Mouse (Mus musculus) kidney, postnatal 0 days (tissue): ENCODE measurements around the gene Cfap73. TPM values are rescaled to one million over a fixed set of nuclear protein-coding genes. Genes with fewer than 3 reads are reported as not detected.

Experiments
- ATAC-seq: fragments of 200-750 bp; cut with Nextera tagmentation; replicated peaks from 2 replicates; pipeline ENCODE4 v1.8.0; 2017; ENCODE audit warnings: low read depth, moderate number of reproducible peaks, moderate TSS enrichment, moderate library complexity; ENCODE audit not compliant: low FRiP score
- DNase-seq: peaks from one replicate; pipeline ENCODE4 v3.0.0-alpha.2; 2016; ENCODE audit warnings: low spot score
- H3K27ac ChIP-seq: fragments of 300-500 bp; sonication (generic); 2 replicates; pipeline ENCODE4 v1.5.1; 2014; ENCODE audit warnings: mild to moderate bottlenecking
- H3K27me3 ChIP-seq: fragments of 300-500 bp; sonication (generic); 2 replicates; pipeline ENCODE4 v1.6.1; 2014; ENCODE audit warnings: low read length, mixed read lengths; ENCODE audit not compliant: insufficient read depth
- H3K36me3 ChIP-seq: fragments of 300-500 bp; sonication (generic); 2 replicates; pipeline ENCODE4 v1.6.1; 2014; ENCODE audit warnings: low read length, mixed read lengths; ENCODE audit not compliant: insufficient read depth
- H3K4me1 ChIP-seq: fragments of 300-500 bp; sonication (generic); replicated peaks from 2 replicates; pipeline ENCODE4 v1.6.1; 2014; ENCODE audit warnings: antibody characterized with exemption, low read length, mixed read lengths; ENCODE audit not compliant: insufficient read depth
- H3K4me2 ChIP-seq: fragments of 300-500 bp; sonication (generic); 2 replicates; pipeline ENCODE4 v1.6.1; 2014; ENCODE audit warnings: mild to moderate bottlenecking, low read length, moderate library complexity, mixed read lengths
- H3K4me3 ChIP-seq: fragments of 300-500 bp; sonication (generic); replicated peaks from 2 replicates; pipeline ENCODE4 v1.5.1; 2014; ENCODE audit warnings: low read depth, low read length
- H3K9ac ChIP-seq: fragments of 300-500 bp; sonication (generic); 2 replicates; pipeline ENCODE4 v1.6.1; 2014; ENCODE audit warnings: low read depth, low read length
- H3K9me3 ChIP-seq: fragments of 300-500 bp; sonication (generic); replicated peaks from 2 replicates; pipeline ENCODE4 v1.6.1; 2016; ENCODE audit warnings: low read length, inconsistent platforms, mixed read lengths
- CTCF ChIP-seq: IDR thresholded peaks from 2 replicates; pipeline ENCODE4 v1.5.1; 2016; ENCODE audit warnings: antibody characterized with exemption, low read depth, mild to moderate bottlenecking, moderate library complexity
- WGBS: fragments of 180-500 bp; shearing (Covaris S2); extraction: QIAGEN DNeasy Blood & Tissue Kit; methylation state at CpG from one replicate; pipeline ENCODE4 v1.1.7; 2014; 5-methylcytosine and 5-hydroxymethylcytosine counted together
- polyA plus RNA-seq: library from polyadenylated mRNA; unstranded; fragments of >200 nt; fragmentation: Nextera tagmentation; extraction: Ambion mirVana; gene quantifications from 2 replicates; pipeline ENCODE4 v1.2.1, GENCODE M21; 2015

Cfap73 gene
- polyA plus RNA-seq, 1 experiment from 2014 or later = not detected

GRCm38 (mm10) chr5:120628624-120629023 lies 5.4 kb downstream of the Cfap73 start:
- Histone ChIP-seq H3K36me3 (peaks cover 37% of the 10 kb centered on the region), H3K9ac (no peak overlapping the region), H3K4me3 (no peak overlapping the region), H3K4me1 (no peaks in the 10 kb centered on the region), H3K27me3 (no peaks in the 10 kb centered on the region; the same call in 1 of the 2 replicates), H3K27ac (no peak overlapping the region), H3K4me2 (no peak overlapping the region), H3K9me3 (no peaks in the 10 kb centered on the region)
- 53% methylated on average over 7 of the region's 7 CpGs for WGBS
- TF ChIP-seq CTCF = no peak
- no peak for ATAC-seq
- DNase-seq = no peak

GRCm38 (mm10) chr5:120627515-120628300 lies 6.3 kb downstream of the Cfap73 start:
- Histone ChIP-seq H3K4me1 (no peaks in the 10 kb centered on the region), H3K4me3 (no peak overlapping the region), H3K36me3 (peaks cover 45% of the 10 kb centered on the region), H3K9ac (no peak overlapping the region), H3K27ac (no peak overlapping the region), H3K4me2 (no peak overlapping the region), H3K9me3 (no peaks in the 10 kb centered on the region), H3K27me3 (no peaks in the 10 kb centered on the region; the same call in 1 of the 2 replicates)
- ATAC-seq (no peak), DNase-seq (no peak)
- no peak for TF ChIP-seq CTCF
- WGBS = 90% methylated on average over 15 of the region's 15 CpGs

- H3K4me1 ChIP-seq = no peaks in the 10 kb centered on the region
- H3K27ac ChIP-seq = no peak overlapping the region
- TF ChIP-seq CTCF = no peak
- no peak overlapping the region for H3K4me2 ChIP-seq
- 47% methylated on average over 19 of the region's 19 CpGs for WGBS
- no peaks in the 10 kb centered on the region for H3K9me3 ChIP-seq
- peaks cover 57% of the 10 kb centered on the region for H3K36me3 ChIP-seq
- peak; percentile 71 for ATAC-seq
- no peak overlapping the region for H3K4me3 ChIP-seq
- peak; percentile 71 for DNase-seq
- no peak overlapping the region for H3K9ac ChIP-seq
- no peaks in the 10 kb centered on the region; the same call in 1 of the 2 replicates for H3K27me3 ChIP-seq
Observed at GRCm38 (mm10) chr5:120626399-120626798, 7.6 kb downstream of the Cfap73 start.

DNA sequence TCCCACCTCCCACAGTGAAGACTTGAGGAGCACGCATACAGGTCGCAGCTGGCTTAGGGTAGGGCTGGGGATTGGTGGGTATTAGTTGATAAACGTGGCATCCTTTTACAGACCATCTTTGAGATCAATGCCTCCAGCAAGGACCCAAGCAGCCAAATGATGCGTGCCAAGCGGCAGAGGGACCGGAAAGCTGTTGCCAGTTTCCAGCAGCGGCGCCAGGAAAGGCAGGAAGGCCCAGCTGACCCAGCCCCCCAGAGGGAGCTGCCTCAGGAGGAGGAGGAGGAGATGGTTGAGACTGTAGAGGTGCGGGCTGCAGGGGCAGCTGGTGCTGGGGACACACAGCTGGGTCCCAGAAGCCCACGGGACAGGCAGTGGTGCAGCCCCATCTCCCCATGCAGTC lies 9.6 kb downstream of the Cfap73 start:
- Histone ChIP-seq H3K36me3 (peaks cover 70% of the 10 kb centered on the region), H3K4me3 (no peak overlapping the region)
- WGBS = 87% methylated on average over 10 of the region's 10 CpGs

GRCm38 (mm10) chr5:120622198-120622851 lies 11.7 kb downstream of the Cfap73 start:
- TF ChIP-seq CTCF = no peak
- no peaks in the 10 kb centered on the region for H3K4me1 ChIP-seq
- peaks cover 86% of the 10 kb centered on the region for H3K36me3 ChIP-seq
- H3K9me3 ChIP-seq = no peaks in the 10 kb centered on the region
- no peak overlapping the region for H3K27ac ChIP-seq
- 64% methylated on average over 5 of the region's 5 CpGs for WGBS
- no peak overlapping the region for H3K4me2 ChIP-seq
- peak; percentile 28 for DNase-seq
- no peaks in the 10 kb centered on the region for H3K27me3 ChIP-seq
- no peak for ATAC-seq
- H3K9ac ChIP-seq = no peak overlapping the region
- H3K4me3 ChIP-seq = no peak overlapping the region

More for the DNA sequence above, 9.6 kb downstream of the Cfap73 start:
- ATAC-seq = no peak
- no peak overlapping the region for H3K27ac ChIP-seq
- H3K27me3 ChIP-seq = no peaks in the 10 kb centered on the region
- TF ChIP-seq CTCF = no peak
- no peak for DNase-seq
- no peaks in the 10 kb centered on the region for H3K4me1 ChIP-seq
- H3K4me2 ChIP-seq = no peak overlapping the region
- no peak overlapping the region for H3K9ac ChIP-seq
- H3K9me3 ChIP-seq = no peaks in the 10 kb centered on the region

DNA sequence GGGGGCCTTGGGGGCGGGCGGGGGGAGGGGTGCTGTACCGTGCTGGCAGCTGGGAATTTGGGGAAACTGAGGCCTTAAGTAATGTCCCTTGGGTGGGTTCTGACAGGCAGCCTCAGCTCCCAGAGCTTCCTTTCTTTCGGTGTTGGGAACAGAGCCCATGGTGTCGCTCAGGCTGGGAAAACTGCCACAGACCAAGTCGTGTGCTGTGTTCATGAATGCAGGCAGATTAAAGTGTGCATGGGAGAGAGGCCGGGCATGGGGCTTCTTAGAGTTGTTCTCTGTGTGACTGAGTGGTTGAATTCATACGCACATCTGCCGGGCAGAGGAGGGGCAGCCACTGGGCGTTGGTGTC lies 12.2 kb downstream of the Cfap73 start:
- 90% methylated on average over 10 of the region's 10 CpGs for WGBS
- H3K4me3 ChIP-seq = no peak overlapping the region
- TF ChIP-seq CTCF = no peak
- DNase-seq = no peak
- H3K4me1 ChIP-seq = no peaks in the 10 kb centered on the region
- no peaks in the 10 kb centered on the region for H3K27me3 ChIP-seq
- H3K9me3 ChIP-seq = no peaks in the 10 kb centered on the region
- no peak for ATAC-seq
- peaks cover 86% of the 10 kb centered on the region for H3K36me3 ChIP-seq
- H3K9ac ChIP-seq = no peak overlapping the region
- H3K4me2 ChIP-seq = no peak overlapping the region
- no peak overlapping the region for H3K27ac ChIP-seq
